Mouse (Mus musculus) left cerebral cortex, adult 2 months (tissue): ENCODE results near the gene Wnt9a. TPM values are rescaled to one million over a fixed set of nuclear protein-coding genes. Genes with fewer than 3 reads are reported as not detected.

Experiments
- DNase-seq, 2 experiments: peaks; one replicate each; pipeline ENCODE4 v3.0.0; 2021 to 2022; ENCODE audit warnings: low spot score in 2 of 2, mixed read lengths in 1 of 2; ENCODE audit errors: extremely low spot score in 1 of 2
- H3K27ac ChIP-seq: fragments of 200-600 bp; 2 replicates; pipeline ENCODE4 v1.8.1; 2022
- H3K4me3 ChIP-seq: fragments of 200-600 bp; 2 replicates; pipeline ENCODE4 v1.8.1; 2022
- CTCF ChIP-seq: fragments of 200-600 bp; IDR thresholded peaks from 2 replicates; pipeline ENCODE4 v1.8.1; 2022; ENCODE audit warnings: antibody characterized with exemption, mild to moderate bottlenecking, moderate library complexity
- intact Hi-C: fragments of 180-260 bp; cut with DNase I; formaldehyde crosslinking; loops from one replicate; pipeline ENCODE4 v1.15.1; 2025
- total RNA-seq, 2 experiments: library from RNA; stranded (reverse); gene quantifications; 2 replicates each; pipeline ENCODE4 v1.2.3; 2021

The Wnt9a gene
- total RNA-seq, 2 experiments from 2014 or later: 12.2 to 19.7 TPM

DNA sequence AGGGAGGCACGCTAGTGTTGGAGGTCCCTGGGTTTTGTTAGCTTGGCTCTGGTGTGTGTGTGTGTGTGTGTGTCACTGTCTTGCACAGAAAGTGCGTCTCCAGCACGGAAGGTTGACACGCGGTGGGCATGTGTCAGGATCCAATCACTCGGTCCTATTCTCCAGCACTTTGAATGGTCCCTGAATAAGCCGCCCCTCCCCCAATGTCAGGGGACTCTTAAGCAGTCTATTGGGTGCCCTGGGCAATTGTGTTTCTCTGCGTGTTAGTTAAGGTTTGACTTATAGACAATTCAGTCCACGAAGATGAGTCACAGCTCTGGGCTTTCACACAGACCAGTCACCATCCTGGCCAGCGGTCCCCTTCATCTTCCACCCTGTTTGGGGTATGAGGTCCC is 910 bp upstream of the Wnt9a start:
- Histone ChIP-seq H3K27ac (peak overlapping the region; percentile 86), H3K4me3 (peak overlapping the region; percentile 28)
- no peak for TF ChIP-seq CTCF
- intact Hi-C loops: loop anchor here (2.0 to 5.0 kb wide), 3 partner anchors 25 to 121 kb away; no protein-coding TSS in a partner anchor
- no peak for DNase-seq

DNA sequence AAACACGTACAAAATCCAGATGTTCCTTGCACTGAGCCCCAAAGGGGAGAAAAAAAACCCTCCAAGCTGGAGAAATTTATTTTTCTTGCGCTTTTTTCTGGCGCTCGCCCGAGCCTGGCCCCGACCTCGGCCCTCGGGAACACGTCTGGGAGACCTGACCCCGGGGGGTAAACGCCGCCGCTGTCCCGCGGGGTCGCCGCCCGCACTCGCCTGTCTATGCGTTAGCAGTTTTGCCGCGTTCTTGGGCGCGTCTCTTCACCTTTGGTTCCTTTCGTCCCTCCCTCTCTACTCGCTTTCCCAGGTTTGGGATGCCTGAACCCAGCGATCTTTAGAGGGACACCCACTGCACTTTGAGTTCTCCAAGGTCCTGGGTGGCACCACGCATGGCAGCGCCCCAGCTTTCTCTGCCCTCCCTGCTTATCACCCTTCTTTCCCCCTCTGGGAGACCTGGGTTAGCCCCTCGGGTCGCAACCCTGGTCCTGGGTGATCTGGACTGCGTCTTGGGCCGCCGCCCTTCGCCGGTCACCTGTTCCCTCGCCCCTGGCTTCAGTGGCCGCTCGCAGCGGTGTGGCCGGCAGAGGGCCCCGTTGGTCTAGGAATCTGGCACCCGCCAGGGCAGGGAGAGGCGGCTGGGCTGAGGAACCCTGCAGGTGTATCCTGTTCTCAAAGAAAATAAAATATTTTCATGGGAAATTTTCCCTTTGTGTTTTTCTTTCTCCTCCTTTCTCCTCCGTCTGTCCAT is 865 bp downstream of the Wnt9a start:
- intact Hi-C loops: loop anchor here (1.0 to 5.0 kb wide), 5 partner anchors 23 to 176 kb away; no protein-coding TSS in a partner anchor
- peak overlapping the region; percentile 56 for H3K4me3 ChIP-seq
- peak; percentile 69 to 88 for DNase-seq
- H3K27ac ChIP-seq: peak overlapping the region; percentile 85
- TF ChIP-seq CTCF: peak; percentile 87

DNA sequence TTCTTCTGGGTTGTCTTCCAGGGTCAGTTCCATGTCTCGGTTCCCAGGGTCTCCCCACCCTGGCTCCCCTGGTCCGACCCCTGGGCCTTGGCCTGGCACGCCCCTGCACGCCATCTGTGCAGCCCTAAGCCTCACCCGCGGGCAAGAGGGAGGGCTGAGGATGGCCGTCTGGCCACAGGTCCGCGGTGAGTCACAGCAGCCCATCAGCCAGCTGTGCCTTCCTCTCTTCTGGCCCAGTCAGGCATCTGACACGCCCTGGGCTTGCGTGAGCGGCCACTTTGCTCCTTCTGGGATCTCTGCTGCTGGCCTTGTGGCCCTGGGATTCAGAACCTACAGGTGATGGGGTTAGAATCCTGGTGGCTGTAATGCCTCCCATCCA is 1.4 kb downstream of the Wnt9a start:
- DNase-seq: no peak
- Histone ChIP-seq H3K27ac (peak overlapping the region; percentile 85), H3K4me3 (peak overlapping the region; percentile 56)
- TF ChIP-seq CTCF: no peak
- intact Hi-C loops: loop anchor here (1.0 to 5.0 kb wide), 4 partner anchors 30 to 175 kb away; no protein-coding TSS in a partner anchor

DNA sequence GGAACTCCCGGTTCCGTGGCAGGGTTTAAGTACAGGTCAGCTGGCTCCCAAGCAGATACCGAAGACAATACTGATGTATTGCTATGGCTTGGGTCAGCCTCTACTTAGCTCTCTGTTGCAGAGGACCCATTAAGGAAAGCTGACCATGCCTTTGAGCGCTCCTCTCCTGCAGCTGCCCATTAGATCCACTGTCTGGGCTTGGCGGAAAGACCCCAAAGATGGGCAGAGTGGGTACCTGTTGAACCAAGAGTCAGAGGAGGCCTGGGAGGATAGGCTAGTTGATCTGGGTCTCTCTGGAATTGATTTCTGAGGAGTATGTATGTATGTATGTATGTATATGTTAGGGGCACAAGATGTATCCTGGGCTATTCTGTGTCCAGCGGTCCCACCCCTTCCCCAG is 1.9 kb downstream of the Wnt9a start:
- no peak for DNase-seq
- peak overlapping the region; percentile 56 for H3K4me3 ChIP-seq
- peak overlapping the region; percentile 85 for H3K27ac ChIP-seq
- no peak for TF ChIP-seq CTCF
- intact Hi-C loops: loop anchor here (1.0 to 5.0 kb wide), 4 partner anchors 30 to 175 kb away; no protein-coding TSS in a partner anchor

DNA sequence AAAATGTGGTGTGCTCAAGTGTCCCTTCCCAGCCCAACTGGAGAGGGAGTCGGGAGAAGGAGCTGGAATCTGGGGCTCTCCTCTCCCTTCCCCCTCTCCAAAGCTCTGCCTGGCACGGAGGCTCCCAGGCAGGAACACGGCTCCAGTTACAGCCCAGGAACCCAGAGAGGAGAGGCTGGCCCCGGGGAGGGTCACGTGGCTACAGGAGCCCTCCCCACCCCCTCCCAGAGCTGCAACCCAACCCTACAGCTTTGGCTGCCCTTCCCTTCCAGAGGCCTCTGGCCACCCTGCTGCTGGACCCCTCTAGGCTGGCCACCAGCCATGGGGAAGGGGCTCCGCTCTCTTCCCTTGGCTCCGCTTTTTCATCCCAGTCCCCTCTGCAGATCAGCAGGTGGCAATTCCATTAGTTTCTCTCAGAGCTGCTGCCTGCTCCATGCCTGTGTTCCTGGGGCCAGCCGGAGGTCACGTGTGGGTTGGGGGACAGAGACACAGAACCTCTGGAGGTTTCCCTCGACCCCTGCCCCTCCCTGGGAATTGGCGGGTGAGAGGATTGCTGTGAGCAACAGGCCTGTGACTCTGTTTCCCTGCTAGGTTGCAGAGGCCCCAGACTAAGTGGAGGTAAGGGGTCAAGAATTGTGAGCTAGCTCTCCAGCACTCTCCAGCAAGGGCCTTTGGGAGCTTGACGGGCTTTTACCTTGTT is 2.5 kb downstream of the Wnt9a start:
- no peak for TF ChIP-seq CTCF
- intact Hi-C loops: loop anchor here (5.0 kb wide), 2 partner anchors 103 to 118 kb away; no protein-coding TSS in a partner anchor
- no peak for DNase-seq
- H3K4me3 ChIP-seq: peak overlapping the region; percentile 56
- H3K27ac ChIP-seq: peak overlapping the region; percentile 85

DNA sequence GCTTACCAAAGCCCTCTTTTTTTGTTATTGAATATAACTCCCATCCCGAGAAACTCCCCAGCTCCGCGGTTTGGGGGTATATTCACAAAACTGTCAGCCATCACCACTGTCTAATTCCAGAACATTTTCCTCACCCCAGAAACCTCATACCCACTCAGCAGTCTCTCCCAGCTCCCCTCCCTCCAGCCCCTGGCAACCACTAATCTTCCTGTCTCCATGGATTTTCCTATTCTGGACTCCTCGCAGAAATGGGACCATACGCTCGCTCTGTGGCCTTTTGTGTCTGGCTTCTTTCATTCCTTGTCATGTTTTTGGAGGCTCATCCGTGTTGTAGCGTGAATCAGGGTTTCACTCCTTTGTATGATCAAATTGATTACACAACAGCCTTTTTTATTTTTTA is 3.2 kb downstream of the Wnt9a start:
- no peak for TF ChIP-seq CTCF
- DNase-seq: no peak
- Histone ChIP-seq H3K27ac (peak overlapping the region; percentile 85), H3K4me3 (no peak overlapping the region)
- intact Hi-C loops: loop anchor here (5.0 kb wide), 2 partner anchors 102 to 117 kb away; no protein-coding TSS in a partner anchor

DNA sequence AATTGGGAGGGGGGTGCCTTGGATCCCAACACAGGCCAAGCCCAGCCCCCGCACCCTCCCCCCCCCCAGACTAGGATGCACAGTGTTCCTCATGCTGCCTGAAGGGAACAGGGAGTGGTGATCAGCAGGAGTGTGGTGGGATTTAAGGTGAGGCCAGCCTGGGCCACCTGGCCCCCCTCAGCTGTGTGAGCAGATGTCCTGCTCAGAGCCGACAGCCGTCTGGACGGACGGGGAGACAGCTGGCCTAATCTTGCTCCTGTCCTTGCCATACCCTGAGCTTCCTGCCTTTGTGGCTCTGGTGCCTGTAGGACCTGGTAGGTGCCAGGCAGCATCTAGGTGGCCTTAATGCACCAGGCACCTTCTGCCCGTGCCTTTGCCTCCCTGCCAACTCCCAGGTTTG is 5.3 kb downstream of the Wnt9a start:
- Histone ChIP-seq H3K4me3 (no peak overlapping the region), H3K27ac (no peak overlapping the region)
- intact Hi-C loops: no loop called here
- TF ChIP-seq CTCF: no peak
- DNase-seq: no peak

DNA sequence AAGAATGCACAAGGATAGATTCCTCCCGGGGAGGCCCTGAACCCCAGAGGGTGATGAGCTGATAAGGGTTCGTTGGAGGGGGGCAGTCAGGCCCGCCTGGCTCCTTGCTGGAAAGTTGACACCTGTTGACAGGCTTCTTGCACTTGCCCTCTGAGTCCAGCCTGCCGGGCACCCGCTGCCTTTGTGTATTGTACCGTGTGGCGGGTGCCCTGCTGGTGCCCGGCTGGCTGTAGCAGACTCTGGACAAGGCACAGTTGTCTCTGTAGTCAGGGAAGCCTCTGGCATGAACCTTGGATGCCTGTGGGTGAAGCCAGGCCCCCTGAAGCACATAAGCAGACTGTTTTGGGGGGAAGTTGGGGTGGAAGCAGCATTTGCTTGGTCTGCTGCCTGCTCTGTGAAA is 5.8 kb downstream of the Wnt9a start:
- Histone ChIP-seq H3K4me3 (no peak overlapping the region), H3K27ac (no peak overlapping the region)
- TF ChIP-seq CTCF: no peak
- intact Hi-C loops: no loop called here
- no peak for DNase-seq

DNA sequence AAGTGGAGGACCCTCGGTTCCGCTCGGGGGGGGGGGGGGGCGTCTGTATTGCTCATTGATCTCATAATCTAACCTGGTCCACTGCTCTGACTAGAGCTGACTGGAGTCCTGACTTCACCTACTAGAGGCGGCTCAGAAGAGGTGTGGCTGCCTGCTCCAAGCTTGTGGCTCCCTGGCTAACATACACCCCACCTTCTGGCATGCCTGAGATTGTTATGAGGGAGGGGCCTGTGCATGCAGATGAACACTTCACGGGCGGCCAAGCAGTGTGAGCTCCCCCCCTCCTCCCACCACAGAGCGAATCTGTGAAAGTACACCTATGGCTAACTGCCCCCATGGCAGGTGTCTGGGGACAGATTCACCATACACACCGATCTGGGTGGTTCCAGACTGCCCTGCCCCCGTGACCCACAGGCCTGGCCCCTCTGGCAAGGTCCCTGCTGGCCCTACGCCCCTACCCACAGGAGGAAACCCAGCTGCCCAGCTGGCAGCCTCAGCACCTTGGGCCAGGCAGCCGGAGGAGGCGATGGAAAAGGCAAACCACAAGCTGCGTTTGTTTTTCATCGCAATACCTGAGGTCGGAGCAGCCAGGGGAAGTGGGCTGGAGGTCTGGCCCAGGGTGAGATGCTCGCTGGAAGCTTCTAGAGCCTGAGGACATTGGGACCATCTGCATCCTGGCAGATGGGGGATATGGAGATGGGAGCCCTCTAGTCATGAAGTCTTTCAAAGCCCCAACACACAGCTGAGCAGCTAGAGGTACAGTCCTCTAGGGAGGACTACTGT is 6.5 kb downstream of the Wnt9a start:
- Histone ChIP-seq H3K4me3 (no peak overlapping the region), H3K27ac (peak overlapping the region; percentile 36)
- no peak for DNase-seq
- TF ChIP-seq CTCF: no peak
- intact Hi-C loops: no loop called here

DNA sequence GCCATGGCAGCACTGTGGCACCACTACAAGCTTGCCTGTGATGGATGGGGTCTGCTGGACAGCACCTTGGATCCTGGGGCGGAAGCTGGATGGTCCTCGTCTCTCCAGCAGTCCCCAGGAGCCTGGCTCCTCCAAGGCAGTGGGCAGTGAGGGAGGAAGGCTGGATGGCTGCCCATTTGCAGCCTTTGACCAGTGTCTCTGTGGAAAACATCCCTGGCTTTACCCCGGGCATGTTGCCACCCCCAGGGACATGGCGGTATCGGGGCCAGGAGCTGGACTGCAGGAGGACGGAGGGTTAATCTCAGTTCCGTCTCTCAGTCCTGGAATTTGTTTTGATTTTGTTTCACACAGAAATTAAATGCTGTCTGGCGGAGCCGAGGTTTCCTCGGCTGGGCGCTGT is 7.2 kb downstream of the Wnt9a start:
- TF ChIP-seq CTCF: no peak
- H3K4me3 ChIP-seq: no peak overlapping the region
- H3K27ac ChIP-seq: peak overlapping the region; percentile 40; the same call in 1 of the 2 replicates
- intact Hi-C loops: no loop called here
- no peak for DNase-seq

DNA sequence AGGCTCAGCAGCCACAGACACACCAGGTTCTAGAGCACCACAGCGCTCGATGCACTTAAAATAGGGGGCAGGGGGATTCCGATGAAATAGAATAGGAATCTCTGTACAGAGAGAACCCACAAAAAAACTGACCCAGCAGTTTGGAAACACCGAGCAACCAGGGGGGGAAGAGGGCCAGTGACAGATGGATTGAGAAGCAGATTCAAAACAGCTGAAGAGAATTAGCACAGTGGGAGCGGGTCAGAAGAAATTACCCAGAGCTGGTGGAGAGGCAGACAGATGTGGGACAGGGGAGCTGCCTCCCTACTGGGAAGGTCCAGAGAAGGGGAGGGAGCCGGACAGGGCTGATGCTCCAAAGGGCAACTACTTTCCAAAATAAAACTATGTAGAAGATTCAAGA is 9.8 kb downstream of the Wnt9a start:
- intact Hi-C loops: no loop called here
- no peak for DNase-seq
- Histone ChIP-seq H3K27ac (no peak overlapping the region), H3K4me3 (no peak overlapping the region)
- TF ChIP-seq CTCF: no peak

DNA sequence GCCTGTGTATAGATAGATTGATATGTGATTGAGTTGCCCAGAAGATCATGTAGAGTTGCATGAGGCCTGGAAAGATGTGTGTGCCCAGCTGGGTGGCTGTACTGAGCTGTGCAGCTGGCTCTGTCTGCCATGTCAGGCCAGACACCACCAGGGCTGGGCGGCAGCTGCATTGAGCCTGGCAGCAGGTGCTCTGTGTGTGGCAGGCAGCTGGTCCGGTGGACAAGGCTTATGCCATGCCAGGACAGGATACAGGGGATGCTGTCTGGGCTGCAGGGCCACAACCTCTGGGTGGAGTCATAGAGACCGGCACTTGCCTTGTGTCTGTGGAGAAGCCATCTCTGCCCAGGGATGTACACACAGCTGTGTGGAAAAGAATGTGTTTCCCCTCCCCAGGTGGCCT is 16.3 kb downstream of the Wnt9a start:
- intact Hi-C loops: no loop called here
- DNase-seq: no peak
- Histone ChIP-seq H3K4me3 (no peak overlapping the region), H3K27ac (peak overlapping the region; percentile 19; the same call in 1 of the 2 replicates)
- no peak for TF ChIP-seq CTCF
